Mouse (Mus musculus): ENCODE data around the gene Atp8b3. TPM values are rescaled to one million over a fixed set of nuclear protein-coding genes. Genes with fewer than 3 reads are reported as not detected.
A peak's percentile ranks its signal among the peaks of the same experiment; 100 is the strongest.

Atp8b3 gene
- polyA plus RNA-seq (2012; rRNA removed): 1,123 and 1,230 TPM in 2 replicates

- H3K27me3 ChIP-seq (ENCODE audit: control insufficient read depth, insufficient read depth, low read length): no peaks in the 10 kb centered on the region
- peaks cover 2% of the 10 kb centered on the region; the same call in 1 of the 2 replicates for H3K36me3 ChIP-seq (ENCODE audit: control insufficient read depth, insufficient read depth, low read length)
- H3K4me1 ChIP-seq (ENCODE audit: control insufficient read depth, insufficient read depth, low read length): peaks cover 36% of the 10 kb centered on the region
- H3K4me3 ChIP-seq (ENCODE audit: control insufficient read depth, low read depth, low read length): peak within 1 kb of the TSS; percentile 93
- TF ChIP-seq CTCF (IDR thresholded peaks at IDR 0.05; ENCODE audit: control insufficient read depth, insufficient read depth, insufficient replicate concordance, low read depth, low read length): 0 out of 2 replicates have a peak, but pooled peaks have one; percentile 22
- peak; percentile 80 for TF ChIP-seq POLR2A (IDR thresholded peaks at IDR 0.05; ENCODE audit: control insufficient read depth, low read depth, low read length)
- H3K27ac ChIP-seq (ENCODE audit: control insufficient read depth, insufficient read depth, low read depth, low read length): peak within 1 kb of the TSS; percentile 98
These were observed at the start of gene Atp8b3 for GRCm38 (mm10) chr10:80538710-80539394. Gene Atp8b3, minus strand, starts transcription at chr10:80539124.

- Histone ChIP-seq H3K27me3 (ENCODE audit: control insufficient read depth, insufficient read depth, low read length) (no peaks in the 10 kb centered on the region), H3K4me3 (ENCODE audit: control insufficient read depth, low read depth, low read length) (peak overlapping the region; percentile 85), H3K36me3 (ENCODE audit: control insufficient read depth, insufficient read depth, low read length) (no peaks in the 10 kb centered on the region), H3K4me1 (ENCODE audit: control insufficient read depth, insufficient read depth, low read length) (peaks cover 36% of the 10 kb centered on the region), H3K27ac (ENCODE audit: control insufficient read depth, insufficient read depth, low read depth, low read length) (peak overlapping the region; percentile 73; the same call in 1 of the 2 replicates)
- no peak for TF ChIP-seq POLR2A (IDR thresholded peaks at IDR 0.05; ENCODE audit: control insufficient read depth, low read depth, low read length)
These were observed 48.4 kb upstream of the Atp8b3 start for GRCm38 (mm10) chr10:80587305-80587657.

- Histone ChIP-seq H3K4me1 (ENCODE audit: control insufficient read depth, insufficient read depth, low read length) (peaks cover 34% of the 10 kb centered on the region), H3K27ac (ENCODE audit: control insufficient read depth, insufficient read depth, low read depth, low read length) (peak overlapping the region; percentile 73), H3K27me3 (ENCODE audit: control insufficient read depth, insufficient read depth, low read length) (no peaks in the 10 kb centered on the region), H3K4me3 (ENCODE audit: control insufficient read depth, low read depth, low read length) (peak overlapping the region; percentile 85), H3K36me3 (ENCODE audit: control insufficient read depth, insufficient read depth, low read length) (no peaks in the 10 kb centered on the region)
- TF ChIP-seq POLR2A (IDR thresholded peaks at IDR 0.05; ENCODE audit: control insufficient read depth, low read depth, low read length) (no peak; the same call in 1 of the 2 replicates), CTCF (IDR thresholded peaks at IDR 0.05; ENCODE audit: control insufficient read depth, insufficient read depth, insufficient replicate concordance, low read depth, low read length) (no peak)
These were observed 47.7 kb upstream of the Atp8b3 start for GRCm38 (mm10) chr10:80586407-80587304.

- Histone ChIP-seq H3K4me3 (ENCODE audit: control insufficient read depth, low read depth, low read length) (peak overlapping the region; percentile 85), H3K36me3 (ENCODE audit: control insufficient read depth, insufficient read depth, low read length) (no peaks in the 10 kb centered on the region), H3K4me1 (ENCODE audit: control insufficient read depth, insufficient read depth, low read length) (peaks cover 34% of the 10 kb centered on the region)
These were observed 46.7 kb upstream of the Atp8b3 start for GRCm38 (mm10) chr10:80585581-80585980.

GRCm38 (mm10) chr10:80584642-80585552 lies 46.0 kb upstream of the Atp8b3 start:
- TF ChIP-seq CTCF (IDR thresholded peaks at IDR 0.05; ENCODE audit: control insufficient read depth, insufficient read depth, insufficient replicate concordance, low read depth, low read length): no peak
- TF ChIP-seq POLR2A (IDR thresholded peaks at IDR 0.05; ENCODE audit: control insufficient read depth, low read depth, low read length): no peak
- Histone ChIP-seq H3K36me3 (ENCODE audit: control insufficient read depth, insufficient read depth, low read length) (no peaks in the 10 kb centered on the region), H3K27me3 (ENCODE audit: control insufficient read depth, insufficient read depth, low read length) (no peaks in the 10 kb centered on the region), H3K4me1 (ENCODE audit: control insufficient read depth, insufficient read depth, low read length) (peaks cover 34% of the 10 kb centered on the region), H3K4me3 (ENCODE audit: control insufficient read depth, low read depth, low read length) (peak overlapping the region; percentile 85), H3K27ac (ENCODE audit: control insufficient read depth, insufficient read depth, low read depth, low read length) (no peak overlapping the region)

More at GRCm38 (mm10) chr10:80585581-80585980, 46.7 kb upstream of the Atp8b3 start:
- Histone ChIP-seq H3K27ac (ENCODE audit: control insufficient read depth, insufficient read depth, low read depth, low read length) (no peak overlapping the region), H3K27me3 (ENCODE audit: control insufficient read depth, insufficient read depth, low read length) (no peaks in the 10 kb centered on the region)
- TF ChIP-seq CTCF (IDR thresholded peaks at IDR 0.05; ENCODE audit: control insufficient read depth, insufficient read depth, insufficient replicate concordance, low read depth, low read length) (no peak), POLR2A (IDR thresholded peaks at IDR 0.05; ENCODE audit: control insufficient read depth, low read depth, low read length) (0 out of 2 replicates have a peak, but pooled peaks have one; percentile 29)

- no peak overlapping the region for H3K27ac ChIP-seq (ENCODE audit: control insufficient read depth, insufficient read depth, low read depth, low read length)
- no peaks in the 10 kb centered on the region for H3K27me3 ChIP-seq (ENCODE audit: control insufficient read depth, insufficient read depth, low read length)
- no peaks in the 10 kb centered on the region for H3K36me3 ChIP-seq (ENCODE audit: control insufficient read depth, insufficient read depth, low read length)
- no peak for TF ChIP-seq CTCF (IDR thresholded peaks at IDR 0.05; ENCODE audit: control insufficient read depth, insufficient read depth, insufficient replicate concordance, low read depth, low read length)
- no peak for TF ChIP-seq POLR2A (IDR thresholded peaks at IDR 0.05; ENCODE audit: control insufficient read depth, low read depth, low read length)
- no peak overlapping the region for H3K4me3 ChIP-seq (ENCODE audit: control insufficient read depth, low read depth, low read length)
- H3K4me1 ChIP-seq (ENCODE audit: control insufficient read depth, insufficient read depth, low read length): peaks cover 28% of the 10 kb centered on the region
These were observed 45.1 kb upstream of the Atp8b3 start for GRCm38 (mm10) chr10:80584045-80584488.

Data from testis, adult 2 months (tissue).